Mouse (Mus musculus) A20 (cell line): ENCODE measurements around the gene 2900026A02Rik.

ENCODE experiments used
- DNase-seq: peaks from one replicate; pipeline ENCODE4 v3.0.0-alpha.2; 2011; ENCODE audit warnings: low read depth, low spot score

Gene 2900026A02Rik

DNA sequence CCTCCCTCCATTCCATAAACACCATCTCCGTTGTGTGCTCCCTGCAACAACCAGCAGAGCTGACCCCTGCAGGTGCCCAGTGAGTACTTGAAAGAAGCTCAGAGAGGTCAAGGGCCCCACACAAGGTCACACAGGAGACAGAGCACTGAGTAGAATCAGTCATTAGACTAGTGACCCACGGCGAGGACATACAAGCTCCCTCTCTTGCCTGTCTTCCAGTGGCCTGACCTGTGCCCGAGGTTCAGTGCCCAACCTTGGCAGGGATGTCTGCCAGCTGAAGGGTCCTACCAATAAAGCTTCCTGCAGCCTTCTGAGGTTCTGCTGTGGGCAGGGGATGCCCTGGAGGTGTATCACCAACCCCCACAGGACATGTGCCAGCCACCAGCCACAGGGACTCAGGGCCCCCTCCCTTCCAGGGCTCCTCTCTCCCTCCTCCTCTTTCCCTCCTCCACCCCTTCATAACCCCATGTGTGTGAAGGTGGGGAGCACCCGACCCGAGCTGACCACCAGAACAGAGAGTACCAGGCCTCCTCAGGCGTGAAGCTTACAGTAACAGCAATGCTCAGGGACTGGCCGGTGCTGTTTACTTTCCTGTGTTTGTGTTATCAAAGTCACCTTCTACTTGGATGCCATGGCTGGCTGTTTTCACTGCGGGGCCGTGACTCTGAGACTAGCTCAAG is 8.7 kb downstream of the 2900026A02Rik start:
- no peak for DNase-seq

DNA sequence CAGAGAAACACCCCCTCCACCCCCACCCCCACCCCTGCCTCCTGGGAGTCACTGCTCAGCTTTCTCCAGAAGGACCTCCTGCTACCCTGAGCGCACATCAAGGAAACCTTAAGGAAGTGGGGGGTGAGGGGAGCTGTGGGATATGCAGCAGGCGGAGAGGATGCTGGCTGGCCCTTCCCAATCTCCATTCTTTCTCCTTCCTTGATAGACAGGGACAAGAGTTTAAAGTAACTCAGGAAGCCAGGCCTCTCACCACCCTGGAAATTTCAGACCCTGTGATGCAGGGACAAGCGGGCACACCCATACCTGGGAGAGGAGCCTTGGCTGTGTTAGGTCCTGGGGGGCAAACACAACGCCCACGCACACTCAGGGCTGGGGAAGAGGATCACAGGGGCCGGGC is 10.7 kb downstream of the 2900026A02Rik start:
- DNase-seq = no peak

DNA sequence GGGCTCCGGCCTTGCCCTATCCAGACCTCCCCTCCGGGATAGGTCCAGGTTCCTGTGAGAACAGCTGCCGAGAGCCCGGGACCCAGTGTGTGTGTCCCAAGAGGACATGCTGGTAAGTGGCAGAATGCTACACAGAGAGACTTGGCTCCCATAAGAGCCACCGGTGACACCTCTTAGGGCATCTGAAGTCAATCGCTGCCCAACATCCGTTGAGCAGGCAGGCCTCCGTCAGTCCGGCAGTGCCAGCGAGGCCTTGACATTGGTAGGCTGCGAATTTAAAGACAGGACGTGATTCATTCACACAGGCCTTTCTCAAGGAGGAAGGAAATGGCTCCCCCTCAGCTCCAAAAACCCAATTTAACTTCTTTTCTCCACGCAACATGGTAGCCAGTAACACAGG is 11.1 kb downstream of the 2900026A02Rik start:
- no peak for DNase-seq

DNA sequence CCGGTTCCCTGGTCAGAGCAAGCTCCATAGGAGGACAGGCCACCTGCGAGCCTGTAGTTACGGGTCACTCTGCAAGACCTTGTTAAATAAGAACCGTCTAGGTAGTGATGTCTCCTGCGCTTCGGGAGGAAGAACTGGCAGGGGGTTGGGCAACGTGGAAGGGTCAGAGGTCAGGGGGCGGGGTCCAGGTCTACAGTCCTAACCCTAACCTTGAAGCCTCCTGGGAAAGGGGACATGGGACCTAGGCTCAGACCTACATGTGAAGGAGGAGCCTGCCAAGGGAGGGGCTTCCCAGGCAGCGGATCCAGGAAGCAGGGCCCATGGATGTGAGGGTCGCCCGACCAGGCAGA is 11.7 kb downstream of the 2900026A02Rik start:
- no peak for DNase-seq

DNA sequence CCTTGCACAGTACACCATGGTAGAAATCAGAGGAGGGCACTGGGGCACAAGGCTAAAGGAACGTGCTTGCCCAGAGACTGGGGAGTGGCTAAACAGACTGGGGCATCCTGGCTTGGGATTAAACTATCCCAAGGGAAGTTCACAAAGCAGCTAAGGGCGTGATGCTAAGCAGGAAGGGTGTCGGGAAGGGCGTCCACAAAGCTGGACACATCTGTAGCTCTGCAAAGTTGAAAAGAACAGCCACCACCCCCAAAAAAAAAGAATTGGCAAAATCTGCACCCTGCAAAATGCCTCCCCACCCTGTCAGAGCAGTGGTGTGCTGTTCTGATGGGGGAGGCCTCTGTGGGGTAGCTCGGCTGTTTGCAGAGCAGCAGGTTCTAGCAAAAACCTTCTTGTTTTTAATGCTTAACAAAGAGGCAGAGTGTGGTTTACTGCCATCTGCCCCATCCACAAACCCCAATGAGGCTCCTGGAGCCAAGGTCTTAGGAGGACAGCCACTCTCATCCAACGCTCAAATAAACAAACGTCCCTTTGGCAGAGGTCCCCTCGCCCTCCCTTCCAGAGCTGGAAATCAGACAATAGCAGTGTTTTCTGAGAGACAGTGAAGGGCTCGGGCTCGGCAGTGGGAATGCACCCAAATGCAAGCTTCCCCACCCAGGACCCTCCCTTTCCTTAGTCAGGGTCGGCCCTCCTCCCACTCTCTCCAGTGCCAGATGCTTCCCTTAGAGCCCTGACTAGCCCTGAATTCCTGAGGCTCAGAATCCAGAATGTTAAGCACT is 12.2 kb downstream of the 2900026A02Rik start:
- DNase-seq = no peak

DNA sequence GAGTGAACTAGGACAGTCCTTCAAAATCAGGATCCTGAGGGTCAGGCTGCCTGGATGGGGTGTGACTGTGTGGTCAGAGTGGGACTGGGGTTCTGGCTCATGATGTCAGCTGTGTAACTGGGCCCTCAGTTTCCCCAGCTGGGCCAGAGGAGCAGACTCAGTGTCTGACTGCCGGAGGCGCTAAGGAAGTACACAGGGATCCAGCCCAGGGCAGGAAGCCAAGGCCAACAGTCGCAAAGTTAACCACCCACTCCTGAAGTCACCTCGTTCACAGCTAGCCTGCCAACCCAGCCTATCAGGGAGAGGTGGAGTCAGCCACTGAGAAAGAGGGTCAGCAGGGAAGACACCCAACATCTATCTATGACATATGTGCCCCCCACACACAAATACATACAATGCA is 13.0 kb downstream of the 2900026A02Rik start:
- DNase-seq = no peak

DNA sequence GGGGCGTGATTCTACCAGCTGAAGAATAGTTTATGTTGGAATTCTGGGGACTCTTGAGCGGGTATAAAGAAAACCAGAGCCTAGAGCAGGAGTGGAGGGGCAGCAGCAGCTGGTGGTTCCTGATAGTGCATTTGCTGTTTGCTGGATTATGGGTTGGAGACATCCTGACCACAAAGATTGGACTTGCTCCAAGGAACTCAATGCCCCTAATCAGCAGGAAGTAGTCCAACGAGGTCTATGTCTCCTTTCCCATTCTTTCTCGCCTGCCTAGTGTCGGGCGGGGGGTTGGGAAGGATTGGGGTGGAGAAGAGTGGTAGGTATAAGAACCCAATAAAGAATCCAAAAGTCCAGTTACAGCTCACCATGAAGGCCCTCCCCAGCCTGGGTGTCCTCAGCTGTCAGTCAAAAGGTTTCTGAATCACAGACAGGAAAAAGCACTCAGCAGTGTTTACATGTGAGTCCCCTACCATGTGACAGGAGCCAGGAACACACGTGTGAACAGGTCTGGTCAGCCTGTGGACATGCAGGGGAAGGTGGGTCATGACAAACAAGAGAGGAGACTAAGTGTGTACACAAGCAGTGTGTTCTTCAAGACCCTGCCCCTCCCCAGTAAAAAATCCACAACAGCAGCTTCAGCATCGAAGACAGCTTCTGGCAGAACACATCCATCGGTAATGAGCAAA is 14.2 kb downstream of the 2900026A02Rik start:
- no peak for DNase-seq

DNA sequence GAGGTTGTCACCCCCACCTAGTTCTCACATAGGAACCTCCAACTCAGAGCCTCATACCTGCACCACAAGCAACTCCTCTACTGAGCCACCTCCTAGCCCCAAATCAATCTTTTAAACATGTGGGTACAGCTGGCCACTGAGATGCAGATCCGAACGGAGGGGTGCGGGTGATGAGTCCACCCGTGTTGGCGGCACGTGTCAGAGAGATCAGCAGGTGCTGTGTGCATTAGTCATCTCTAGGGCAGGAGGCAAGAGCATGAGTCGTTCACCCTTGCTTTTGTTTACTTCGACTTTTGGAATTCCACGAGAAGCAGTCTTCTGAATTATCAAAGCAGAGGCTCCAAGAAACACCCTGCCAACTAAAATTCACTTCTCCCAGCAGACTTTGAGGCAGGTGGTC is 16.8 kb downstream of the 2900026A02Rik start:
- no peak for DNase-seq

DNA sequence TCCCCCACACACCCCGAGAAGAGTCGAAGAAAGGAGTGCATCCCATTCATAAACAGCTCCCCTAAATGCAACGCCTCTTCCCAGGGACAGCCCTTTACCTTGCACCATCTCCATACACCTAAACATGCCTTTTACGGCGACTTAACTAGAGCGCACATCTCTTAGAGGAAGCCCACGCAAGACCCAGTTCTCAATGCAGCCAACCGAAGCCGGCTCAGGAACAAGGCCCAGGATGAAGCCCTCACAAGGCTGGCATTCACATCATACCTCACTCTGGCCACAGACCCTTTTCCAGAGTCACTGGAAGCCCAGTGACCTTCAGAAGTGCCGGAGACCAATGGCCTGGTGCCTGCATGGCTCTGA is 21.3 kb downstream of the 2900026A02Rik start:
- no peak for DNase-seq

DNA sequence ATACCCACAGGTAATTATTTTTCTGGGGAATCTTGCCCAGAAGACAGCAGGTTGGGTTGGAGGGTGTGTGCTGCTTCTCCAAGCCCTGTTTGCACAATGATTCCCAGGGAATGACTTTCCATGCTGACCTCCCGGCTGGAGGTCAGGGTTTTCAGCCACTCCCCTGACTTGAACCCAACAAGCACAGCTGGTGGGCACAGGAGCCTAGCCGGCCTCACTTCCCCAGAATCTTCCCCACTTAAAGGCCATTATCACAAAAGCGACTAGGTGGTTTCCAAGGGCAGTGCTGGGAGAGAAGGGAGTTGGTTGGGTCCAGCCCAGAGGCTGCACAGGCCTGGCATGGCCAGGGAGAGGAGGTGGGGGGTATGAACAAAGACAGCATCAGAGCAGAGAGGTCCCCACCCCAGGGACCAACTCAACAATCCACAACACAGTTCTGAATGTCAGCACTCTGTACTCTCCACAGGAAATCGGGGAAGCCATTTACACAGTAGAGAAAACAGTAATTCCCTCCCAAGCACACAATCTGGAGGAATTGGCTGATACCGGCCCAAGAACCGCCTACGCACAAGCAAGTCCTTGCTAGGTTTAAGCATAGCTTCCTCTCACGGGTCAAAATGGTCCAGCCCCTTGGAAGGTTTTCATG is 21.8 kb downstream of the 2900026A02Rik start:
- DNase-seq = no peak

DNA sequence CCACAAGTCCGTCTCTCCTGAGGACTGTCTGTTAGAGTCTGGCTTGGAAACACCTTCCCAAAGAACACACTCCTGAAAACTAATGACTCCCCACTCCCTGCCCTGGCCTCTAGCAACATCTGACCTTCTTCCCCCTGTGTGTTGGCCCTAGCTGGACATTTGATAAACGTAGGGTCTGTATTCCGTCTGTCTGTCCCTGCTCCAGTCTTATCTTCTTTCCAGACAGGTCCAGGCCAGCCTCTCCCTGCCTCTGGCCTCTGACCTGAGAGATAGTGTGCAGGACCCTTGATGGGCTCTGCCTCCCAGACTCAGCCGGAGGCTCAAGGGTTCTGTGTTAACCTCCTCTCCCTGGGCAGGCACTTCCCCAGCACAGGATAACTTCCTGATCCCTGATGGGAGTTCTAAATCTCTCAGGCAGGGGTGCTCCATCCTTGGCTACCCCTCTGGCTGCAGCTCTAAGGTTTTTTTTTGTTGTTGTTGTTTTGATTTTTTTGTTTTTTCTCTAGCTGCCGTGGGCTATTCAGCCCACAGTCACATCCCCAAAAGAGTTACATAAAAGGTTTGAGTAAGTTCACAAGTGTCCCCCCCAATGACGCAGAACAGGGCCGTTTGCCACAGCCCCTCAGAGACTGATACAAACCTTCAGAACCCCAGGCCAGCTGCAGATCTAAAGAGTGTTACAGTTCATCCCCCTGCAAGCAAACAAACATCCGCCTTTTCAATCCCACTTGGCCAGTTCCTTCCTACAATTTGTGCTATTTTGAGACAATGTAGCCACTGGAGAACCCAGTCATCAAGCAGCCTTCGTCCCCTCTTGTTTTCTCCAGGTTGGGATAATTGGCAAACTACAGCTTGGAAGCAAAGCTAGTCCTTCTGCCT is 23.9 kb downstream of the 2900026A02Rik start:
- DNase-seq = no peak

DNA sequence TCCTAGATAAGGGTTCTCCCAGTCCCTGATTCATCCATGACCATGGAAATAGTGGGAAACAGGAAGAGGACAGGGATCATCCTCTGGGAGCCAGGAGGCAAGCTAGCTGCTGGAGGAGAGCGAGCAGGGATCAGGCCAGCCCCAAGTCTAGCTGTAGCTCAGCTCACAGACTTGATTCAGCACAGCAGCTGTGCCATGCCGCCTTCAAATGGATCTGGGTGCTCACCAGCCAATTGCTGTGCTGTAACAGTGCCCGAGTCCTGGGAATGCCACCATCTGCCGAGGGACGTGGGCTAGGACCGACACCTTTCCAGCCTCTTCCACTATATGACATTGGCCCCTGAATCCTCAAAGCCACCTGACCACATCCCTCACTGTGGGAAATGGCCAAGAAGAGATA is 25.1 kb downstream of the 2900026A02Rik start:
- DNase-seq = no peak

DNA sequence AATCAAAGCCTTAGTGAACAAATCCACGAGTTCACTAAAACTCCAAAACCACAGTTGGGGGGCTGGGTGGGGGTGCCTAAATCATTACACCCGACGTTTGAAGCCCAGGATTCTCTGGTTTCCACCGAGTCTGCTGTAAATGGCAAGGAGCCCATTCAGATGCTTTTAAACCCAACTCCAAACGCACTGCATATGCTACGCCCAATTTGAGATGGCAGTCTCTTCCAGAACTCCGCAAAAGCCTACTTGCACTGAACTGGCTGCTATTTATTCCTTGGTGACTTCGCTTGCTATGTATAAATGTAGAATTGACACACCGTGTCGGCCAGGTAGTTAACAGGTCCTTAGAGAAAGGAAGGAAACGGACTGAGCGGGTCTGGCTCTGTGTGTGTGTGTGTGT is 25.6 kb downstream of the 2900026A02Rik start:
- DNase-seq = no peak

DNA sequence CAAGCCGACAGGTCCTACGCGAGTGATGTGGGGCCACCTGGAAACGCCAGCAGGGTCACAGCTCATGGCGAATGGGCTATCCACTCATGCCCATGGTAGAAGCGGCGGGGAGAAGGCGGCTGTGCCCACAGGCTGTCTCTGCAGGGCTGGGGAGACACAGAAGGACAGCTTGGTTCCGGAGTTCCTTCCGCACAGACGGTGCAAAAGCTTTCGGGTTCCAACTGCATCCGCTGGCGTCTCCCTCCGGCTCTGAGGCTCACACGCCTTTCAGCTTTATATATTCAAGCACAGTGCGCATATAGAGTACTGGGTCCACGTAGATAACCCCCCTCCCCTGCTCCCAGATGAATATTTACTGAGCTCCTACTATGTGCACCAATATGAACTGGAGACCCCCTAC is 27.3 kb downstream of the 2900026A02Rik start:
- no peak for DNase-seq

DNA sequence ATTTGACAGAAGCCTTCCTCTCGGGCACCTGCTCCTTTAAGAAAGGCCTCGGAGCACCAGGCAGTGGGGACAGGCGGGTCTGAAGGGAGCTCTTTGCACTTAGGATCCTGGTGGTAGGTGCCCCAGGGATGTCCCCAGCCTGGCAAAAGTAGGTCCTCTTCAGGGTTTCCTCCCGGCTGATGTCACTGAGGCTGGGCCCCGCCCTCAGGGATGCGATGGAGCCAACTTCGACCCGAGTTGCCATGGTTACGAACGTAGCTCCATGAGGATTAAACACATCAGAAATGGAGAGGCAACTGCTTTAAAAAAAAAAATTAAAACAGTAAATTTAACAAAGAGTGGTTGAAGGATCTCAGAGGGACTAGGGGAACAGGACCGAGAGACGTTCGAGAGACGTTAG is 29.1 kb downstream of the 2900026A02Rik start:
- DNase-seq = no peak

DNA sequence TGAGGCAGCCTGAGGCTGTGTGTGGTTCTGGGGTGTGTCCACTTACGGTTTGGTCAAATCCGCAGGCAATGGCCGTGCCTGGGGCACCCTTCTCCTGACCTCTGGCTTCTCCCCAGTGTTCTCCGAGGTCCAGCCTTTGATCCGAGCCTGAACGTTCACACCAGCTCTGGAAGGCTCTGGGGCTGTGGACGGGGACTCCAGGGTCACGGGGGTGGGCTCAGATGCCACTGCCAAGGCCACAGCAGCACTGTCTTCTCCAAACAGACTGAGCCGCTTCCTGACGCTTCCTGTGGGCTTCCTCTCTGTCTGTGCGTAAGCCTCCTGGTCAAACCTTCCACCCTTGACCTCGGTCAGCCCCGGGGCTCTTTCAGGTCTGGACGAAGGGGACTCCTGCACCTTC is 30.5 kb downstream of the 2900026A02Rik start:
- no peak for DNase-seq

DNA sequence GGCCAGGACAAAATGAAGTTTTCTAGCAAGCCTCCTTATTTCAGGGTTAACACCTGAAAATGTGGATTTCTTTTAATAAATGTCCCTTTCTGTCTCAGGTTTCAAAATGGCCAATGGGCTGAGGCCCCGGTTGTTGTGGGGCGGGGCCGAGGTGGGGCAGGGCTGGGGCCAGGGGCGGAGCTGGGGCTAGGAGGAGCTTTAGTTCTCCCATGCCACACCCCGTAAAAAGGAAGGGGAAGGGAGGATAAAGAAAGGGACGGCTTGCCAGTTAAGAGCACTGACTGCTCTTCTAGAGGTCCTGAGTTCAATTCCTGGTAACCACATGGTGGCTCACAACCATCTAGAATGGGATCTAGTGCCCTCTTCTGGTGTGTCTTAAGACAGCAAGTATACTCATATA is 39.6 kb downstream of the 2900026A02Rik start:
- no peak for DNase-seq

DNA sequence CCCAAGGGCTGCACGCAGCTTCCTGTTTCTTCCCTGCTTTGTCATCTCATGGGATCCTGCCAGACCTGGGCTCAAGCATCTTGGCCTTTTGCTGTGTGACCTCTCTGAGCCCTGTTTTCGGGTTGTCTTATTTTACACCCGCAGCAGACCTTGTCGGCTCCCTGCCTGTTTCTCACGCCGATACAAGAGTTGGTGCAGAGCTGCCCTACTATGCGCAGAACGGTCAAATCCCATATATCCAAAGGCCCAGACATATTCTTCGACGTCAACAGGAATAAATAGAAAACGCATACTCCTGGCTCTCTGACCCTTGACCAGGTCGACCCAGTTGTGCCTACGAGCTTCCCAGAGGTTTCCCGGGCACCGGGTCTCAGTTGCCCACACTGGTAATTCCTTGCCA is 40.3 kb downstream of the 2900026A02Rik start:
- no peak for DNase-seq

DNA sequence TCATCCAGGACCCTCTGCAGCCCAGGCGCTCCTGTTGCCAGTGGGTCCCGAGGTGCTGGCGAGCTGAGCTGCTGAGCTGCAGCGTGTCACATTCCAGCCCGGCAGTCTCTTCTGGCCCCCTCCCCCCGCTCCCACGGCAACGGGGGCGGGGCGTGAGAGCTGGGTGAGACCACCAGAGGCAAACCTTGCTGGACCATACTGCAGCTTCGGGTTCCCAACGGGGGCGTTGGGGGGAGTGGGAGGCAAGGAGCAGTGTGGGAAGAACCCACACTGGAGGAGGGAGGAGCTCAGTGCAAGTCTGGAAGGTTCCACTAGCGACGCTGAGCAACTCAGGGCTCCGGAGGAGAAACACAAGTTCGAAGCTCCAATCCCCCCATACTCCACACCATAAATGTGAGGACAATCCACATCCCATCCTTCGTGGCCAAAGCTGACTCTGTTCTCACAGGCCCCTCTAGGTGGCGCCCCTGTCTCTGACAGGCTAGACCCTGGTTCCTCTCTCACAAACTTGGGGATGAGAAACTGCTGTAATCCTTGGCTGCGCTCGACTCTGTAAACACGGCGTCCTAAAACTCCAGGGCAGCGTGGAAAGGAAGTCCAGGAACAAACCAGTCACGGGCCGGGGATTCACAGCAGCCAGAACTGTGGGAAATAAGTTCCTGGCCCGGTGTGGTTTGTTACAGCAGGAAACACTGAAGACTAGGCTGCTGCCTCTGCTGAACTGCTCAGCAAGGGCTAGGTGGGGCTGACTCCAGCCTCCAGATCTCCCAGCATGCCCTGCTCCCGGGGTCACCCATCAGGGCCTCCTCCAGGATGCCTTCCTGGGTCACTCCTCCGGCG is 41.0 kb downstream of the 2900026A02Rik start:
- DNase-seq = no peak

DNA sequence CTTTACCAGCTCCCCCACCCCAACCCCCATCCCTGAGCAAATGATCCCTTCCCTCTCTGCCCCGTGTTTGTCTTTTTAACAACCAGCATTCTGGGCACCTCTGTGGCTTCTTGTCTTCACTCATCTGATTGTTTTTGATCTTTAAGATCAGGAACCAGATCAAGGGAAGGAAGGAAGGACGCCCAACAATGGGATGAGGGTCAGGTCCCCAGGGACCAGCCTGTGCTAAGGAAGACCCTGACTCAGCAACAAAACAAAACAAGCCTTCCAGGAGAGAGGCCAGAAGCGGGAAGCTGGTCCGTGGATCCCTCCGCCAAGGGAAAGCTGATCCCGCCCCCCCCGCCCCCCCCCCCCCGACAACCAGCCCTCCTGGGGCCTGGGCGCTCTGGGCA is 41.6 kb downstream of the 2900026A02Rik start:
- DNase-seq = no peak

DNA sequence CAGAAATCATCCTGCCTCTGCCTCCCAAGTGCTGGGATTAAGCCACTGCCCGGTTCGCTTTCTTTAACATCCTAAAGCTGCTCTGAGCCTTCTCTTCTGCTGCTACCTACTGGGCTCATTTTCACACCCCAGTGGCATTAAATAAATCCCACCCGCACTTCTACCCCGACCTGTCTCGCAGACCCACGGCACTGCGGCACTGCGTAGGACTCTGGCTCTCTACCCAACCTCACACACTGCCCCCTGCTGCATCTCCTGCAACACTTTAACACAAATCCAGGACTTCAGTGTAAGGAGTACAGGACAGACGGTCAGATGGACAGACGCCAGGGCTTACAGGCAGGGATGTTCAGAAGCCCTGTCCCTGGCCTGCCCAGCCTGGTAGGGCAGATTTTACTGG is 45.1 kb downstream of the 2900026A02Rik start:
- DNase-seq = no peak
